Mouse (Mus musculus) kidney, adult 2 months (tissue): ENCODE results near the gene Rgs1. TPM values are rescaled to one million over a fixed set of nuclear protein-coding genes. Genes with fewer than 3 reads are reported as not detected.

ENCODE experiments used
- DNase-seq: peaks from one replicate; pipeline ENCODE4 v3.0.0; 2021
- H3K27ac ChIP-seq: fragments of 200-500 bp; 2 replicates; pipeline ENCODE4 v1.5.1; 2012; ENCODE audit warnings: low read depth, low read length, control low read depth, inconsistent platforms; ENCODE audit not compliant: insufficient read depth
- H3K27me3 ChIP-seq: fragments of 200-500 bp; replicated peaks from 2 replicates; pipeline ENCODE4 v1.6.1; 2012; ENCODE audit warnings: mild to moderate bottlenecking, moderate library complexity, low read length, inconsistent platforms; ENCODE audit not compliant: control insufficient read depth, insufficient read depth
- H3K36me3 ChIP-seq: fragments of 200-500 bp; 2 replicates; pipeline ENCODE4 v1.6.1; 2012; ENCODE audit warnings: mild to moderate bottlenecking, moderate library complexity, low read length, inconsistent platforms; ENCODE audit not compliant: control insufficient read depth, insufficient read depth
- H3K4me1 ChIP-seq: fragments of 200-500 bp; 2 replicates; pipeline ENCODE4 v1.6.1; 2011; ENCODE audit warnings: low read length; ENCODE audit not compliant: control insufficient read depth, insufficient read depth
- H3K4me3 ChIP-seq: fragments of 200-500 bp; 2 replicates; pipeline ENCODE4 v1.5.1; 2011; ENCODE audit warnings: mild to moderate bottlenecking, low read depth, low read length, control low read depth; ENCODE audit not compliant: insufficient read depth
- CTCF ChIP-seq: fragments of 200-500 bp; conservative IDR thresholded peaks from 2 replicates; pipeline ENCODE4 v1.5.1; 2011; ENCODE audit warnings: low read depth, mild to moderate bottlenecking, control low read depth, low read length, moderate library complexity, mixed read lengths; ENCODE audit not compliant: insufficient read depth, insufficient read length
- POLR2A ChIP-seq: fragments of 200-500 bp; IDR thresholded peaks from one replicate; pipeline ENCODE4 v1.6.1; 2011; ENCODE audit warnings: low read depth, low read length, control low read depth
- WGBS: fragments of 180-500 bp; shearing (Covaris S2); methylation state at CpG from one replicate; pipeline ENCODE4 v1.1.7; 2018; 5-methylcytosine and 5-hydroxymethylcytosine counted together
- polyA plus RNA-seq: library from polyadenylated mRNA; depleted of rRNA; stranded (reverse); fragments of >200 nt; gene quantifications from 2 replicates; pipeline ENCODE4 v1.2.3, GENCODE M21; 2012

Rgs1 gene
- polyA plus RNA-seq, 1 experiment = 0.27 TPM

GRCm38 (mm10) chr1:144264000-144264399 is 15.0 kb upstream of the Rgs1 start:
- DNase-seq = no peak
- 84% methylated on average over 3 of the region's 3 CpGs for WGBS

GRCm38 (mm10) chr1:144262008-144262407 is 13.0 kb upstream of the Rgs1 start:
- Histone ChIP-seq H3K4me3 (no peak overlapping the region), H3K27me3 (no peaks in the 10 kb centered on the region), H3K4me1 (no peaks in the 10 kb centered on the region), H3K36me3 (no peaks in the 10 kb centered on the region), H3K27ac (no peak overlapping the region)
- DNase-seq = no peak
- TF ChIP-seq POLR2A (no peak), CTCF (no peak)

More at GRCm38 (mm10) chr1:144264000-144264399, 15.0 kb upstream of the Rgs1 start:
- H3K4me1 ChIP-seq = no peaks in the 10 kb centered on the region
- H3K27ac ChIP-seq = no peak overlapping the region
- TF ChIP-seq CTCF (no peak), POLR2A (no peak)
- H3K27me3 ChIP-seq = no peaks in the 10 kb centered on the region
- H3K4me3 ChIP-seq = no peak overlapping the region
- no peaks in the 10 kb centered on the region for H3K36me3 ChIP-seq

GRCm38 (mm10) chr1:144258779-144259178 is 9.7 kb upstream of the Rgs1 start:
- Histone ChIP-seq H3K36me3 (no peaks in the 10 kb centered on the region), H3K27ac (no peak overlapping the region), H3K4me1 (no peaks in the 10 kb centered on the region), H3K4me3 (no peak overlapping the region), H3K27me3 (no peaks in the 10 kb centered on the region)
- TF ChIP-seq CTCF (no peak), POLR2A (no peak)
- no peak for DNase-seq
- 70% methylated on average over 3 of the region's 3 CpGs for WGBS

GRCm38 (mm10) chr1:144256556-144257331 is 7.7 kb upstream of the Rgs1 start:
- Histone ChIP-seq H3K4me1 (no peaks in the 10 kb centered on the region), H3K36me3 (no peaks in the 10 kb centered on the region), H3K27me3 (no peaks in the 10 kb centered on the region), H3K4me3 (no peak overlapping the region), H3K27ac (no peak overlapping the region)
- WGBS = 51% methylated on average over 2 of the region's 2 CpGs
- TF ChIP-seq CTCF = no peak
- no peak for TF ChIP-seq POLR2A
- no peak for DNase-seq

- Histone ChIP-seq H3K27me3 (no peaks in the 10 kb centered on the region), H3K27ac (no peak overlapping the region), H3K4me1 (no peaks in the 10 kb centered on the region), H3K36me3 (no peaks in the 10 kb centered on the region), H3K4me3 (no peak overlapping the region)
- WGBS = 84% methylated on average over 3 of the region's 3 CpGs
- no peak for DNase-seq
- no peak for TF ChIP-seq POLR2A
- TF ChIP-seq CTCF = no peak
Measured at GRCm38 (mm10) chr1:144248206-144248605, 836 bp downstream of the Rgs1 start.

GRCm38 (mm10) chr1:144247382-144247781 is 1.7 kb downstream of the Rgs1 start:
- Histone ChIP-seq H3K27ac (no peak overlapping the region), H3K27me3 (no peaks in the 10 kb centered on the region), H3K36me3 (no peaks in the 10 kb centered on the region), H3K4me3 (no peak overlapping the region), H3K4me1 (no peaks in the 10 kb centered on the region)
- no peak for DNase-seq
- no peak for TF ChIP-seq POLR2A
- TF ChIP-seq CTCF = no peak
- WGBS = 86% methylated on average over 1 of the region's 1 CpGs

GRCm38 (mm10) chr1:144243511-144243910 is 5.5 kb downstream of the Rgs1 start:
- TF ChIP-seq POLR2A (no peak), CTCF (no peak)
- no peak overlapping the region for H3K27ac ChIP-seq
- no peak overlapping the region for H3K4me3 ChIP-seq
- H3K27me3 ChIP-seq = no peaks in the 10 kb centered on the region
- H3K4me1 ChIP-seq = no peaks in the 10 kb centered on the region
- peak; percentile 28 for DNase-seq
- H3K36me3 ChIP-seq = no peaks in the 10 kb centered on the region
- 48% methylated on average over 1 of the region's 1 CpGs for WGBS
